ENCODE assay signal across 18 mouse cellular contexts in genomic region chr16:14859443-14859842, GRCm38 (mm10). TPM values are rescaled to one million over a fixed set of nuclear protein-coding genes. Genes with fewer than 3 reads are reported as not detected.
DNase-seq lines count a peak whose midpoint lies in the region; ATAC-seq lines count a peak whose summit lies in the region.
"Had no signal": no experiment of that assay in that cellular context is flagged by ENCODE, and none has a peak within 500 bp of the region (broad histone marks: within the 10 kb centered on the region; RNA-seq: fewer than 3 reads in every experiment).

No protein-coding gene starts in this region.

- no peaks in the 10 kb centered on the region for H3K9me3 ChIP-seq in hindbrain, embryonic 16.5 days (ENCODE audit: control insufficient read depth, low read length)
- no peaks in the 10 kb centered on the region for H3K9me3 ChIP-seq in hindbrain, embryonic 12.5 days (replicated peaks)
- H3K9me3 ChIP-seq in kidney, embryonic 16.5 days (ENCODE audit: low read length) = no peaks in the 10 kb centered on the region
- H3K9me3 ChIP-seq: limb, embryonic 13.5 days; megakaryocyte, embryonic 14.5 days; stomach, embryonic 15.5 days had no signal

- peak; percentile 71; the same call in 1 of the 2 replicates for ATAC-seq in hindbrain, embryonic 16.5 days
- no peak for ATAC-seq in hindbrain, embryonic 12.5 days (ENCODE audit: low FRiP score)
- no peak for ATAC-seq in kidney, embryonic 16.5 days (ENCODE audit: low FRiP score, low TSS enrichment)
- ATAC-seq: forebrain, postnatal 0 days; intestine, embryonic 16.5 days had no signal

- H3K27me3 ChIP-seq in hindbrain, embryonic 16.5 days (replicated peaks; ENCODE audit: control insufficient read depth, insufficient read depth, low read length) = no peaks in the 10 kb centered on the region
- no peaks in the 10 kb centered on the region for H3K27me3 ChIP-seq in hindbrain, embryonic 12.5 days
- H3K27me3 ChIP-seq in kidney, embryonic 16.5 days (ENCODE audit: insufficient read depth, low read length) = no peaks in the 10 kb centered on the region
- H3K27me3 ChIP-seq: limb, embryonic 13.5 days; megakaryocyte, embryonic 14.5 days; stomach, embryonic 15.5 days had no signal

- no peaks in the 10 kb centered on the region for H3K4me1 ChIP-seq in hindbrain, embryonic 16.5 days (ENCODE audit: control insufficient read depth, insufficient read depth, low read depth, low read length)
- no peaks in the 10 kb centered on the region for H3K4me1 ChIP-seq in hindbrain, embryonic 12.5 days
- H3K4me1 ChIP-seq in kidney, embryonic 16.5 days (ENCODE audit: insufficient read depth, low read length) = no peaks in the 10 kb centered on the region
- H3K4me1 ChIP-seq: limb, embryonic 13.5 days; megakaryocyte, embryonic 14.5 days; stomach, embryonic 15.5 days had no signal

- no peak overlapping the region for H3K4me3 ChIP-seq in hindbrain, embryonic 16.5 days (ENCODE audit: low read length)
- H3K4me3 ChIP-seq in hindbrain, embryonic 12.5 days = no peak overlapping the region
- no peak overlapping the region for H3K4me3 ChIP-seq in kidney, embryonic 16.5 days (ENCODE audit: low read length)
- H3K4me3 ChIP-seq: heart, adult 2 months; limb, embryonic 13.5 days; megakaryocyte, embryonic 14.5 days; stomach, embryonic 15.5 days had no signal

- H3K36me3 ChIP-seq in hindbrain, embryonic 16.5 days (ENCODE audit: control insufficient read depth, insufficient read depth, low read length) = no peaks in the 10 kb centered on the region
- no peaks in the 10 kb centered on the region for H3K36me3 ChIP-seq in hindbrain, embryonic 12.5 days
- H3K36me3 ChIP-seq in kidney, embryonic 16.5 days (ENCODE audit: insufficient read depth, low read length) = no peaks in the 10 kb centered on the region
- H3K36me3 ChIP-seq: limb, embryonic 13.5 days; stomach, embryonic 15.5 days had no signal

- H3K27ac ChIP-seq in hindbrain, embryonic 16.5 days (ENCODE audit: low read depth, low read length) = no peak overlapping the region
- H3K27ac ChIP-seq in hindbrain, embryonic 12.5 days = no peak overlapping the region
- H3K27ac ChIP-seq in kidney, embryonic 16.5 days (ENCODE audit: low read length) = no peak overlapping the region
- H3K27ac ChIP-seq: heart, adult 2 months; limb, embryonic 13.5 days; stomach, embryonic 15.5 days had no signal

- no peak overlapping the region for H3K4me2 ChIP-seq in hindbrain, embryonic 16.5 days (ENCODE audit: low read length)
- H3K4me2 ChIP-seq in hindbrain, embryonic 12.5 days (replicated peaks) = no peak overlapping the region
- no peak overlapping the region for H3K4me2 ChIP-seq in kidney, embryonic 16.5 days (replicated peaks; ENCODE audit: low read depth, low read length)
- H3K4me2 ChIP-seq: limb, embryonic 13.5 days; lung, embryonic 14.5 days; stomach, embryonic 15.5 days had no signal

- peak; percentile 50 for DNase-seq in 3T3-L1 (ENCODE audit: low read depth, low spot score)
- peak; percentile 48 for DNase-seq in adrenal gland, postnatal 14 days
- DNase-seq in cerebellum, postnatal 10 days = peak; percentile 78 to 84
- no peak for DNase-seq in ovary, postnatal 14 days (ENCODE audit: low spot score)
- DNase-seq: forebrain, postnatal 0 days; heart, adult 2 months; lung, embryonic 14.5 days; thymus, postnatal 36 days had no signal

- no peak overlapping the region for H3K9ac ChIP-seq in hindbrain, embryonic 16.5 days (ENCODE audit: low read depth, low read length)
- H3K9ac ChIP-seq in hindbrain, embryonic 12.5 days = no peak overlapping the region
- H3K9ac ChIP-seq in kidney, embryonic 16.5 days (replicated peaks; ENCODE audit: low read length) = no peak overlapping the region
- H3K9ac ChIP-seq: forebrain, postnatal 0 days; limb, embryonic 13.5 days; lung, embryonic 14.5 days; stomach, embryonic 15.5 days had no signal

RNA-seq across cellular contexts. Expression of gene Efcab1, which starts 47.0 kb away (rescaled TPM):
- polyA plus RNA-seq in hindbrain, embryonic 16.5 days (2015; fragmentation: Nextera tagmentation; extraction: Ambion mirVana) = 16.1 and 17.1 TPM in 2 replicates
- 16.5 and 17.6 TPM in 2 replicates for polyA plus RNA-seq in hindbrain, embryonic 12.5 days (2016; fragmentation: Nextera tagmentation; extraction: Ambion mirVana)
- total RNA-seq in adrenal gland, postnatal 14 days (2021) = 1.9 and 2.2 TPM in 2 replicates
- polyA plus RNA-seq in kidney, embryonic 16.5 days (2015; fragmentation: Nextera tagmentation; extraction: Ambion mirVana) = 2.7 and 2.9 TPM in 2 replicates
- total RNA-seq: common myeloid progenitor, adult 5-6 weeks; heart, adult 2 months; heart, postnatal 25 days had no signal
- polyA plus RNA-seq: small intestine, adult 2 months had no signal
